Mouse (Mus musculus) G1E (cell line): ENCODE results near the gene Vrk1.

Experiments used
- CTCF ChIP-seq: IDR thresholded peaks from 2 replicates; pipeline ENCODE4 v1.5.1; 2012; ENCODE audit warnings: low read depth, low read length, inconsistent platforms, mixed read lengths
- GATA1 ChIP-seq: IDR thresholded peaks from 2 replicates; pipeline ENCODE4 v1.6.1; 2012; ENCODE audit warnings: borderline replicate concordance, low read length, inconsistent platforms, mixed read lengths
- GATA2 ChIP-seq: IDR thresholded peaks from 2 replicates; pipeline ENCODE4 v1.6.1; 2012; ENCODE audit warnings: low read depth, low read length, inconsistent platforms, borderline replicate concordance
- POLR2AphosphoS5 ChIP-seq: IDR thresholded peaks from 2 replicates; pipeline ENCODE4 v1.6.1; 2012; ENCODE audit warnings: low read depth, low read length, inconsistent platforms; ENCODE audit not compliant: insufficient replicate concordance
- TAL1 ChIP-seq: conservative IDR thresholded peaks from 2 replicates; pipeline ENCODE4 v1.6.1; 2012; ENCODE audit warnings: low read depth, low read length, inconsistent platforms, mixed read lengths

GRCm38 (mm10) chr12:105982598-105982997, 27.4 kb upstream of the Vrk1 start:
- TF ChIP-seq CTCF: no peak
- no peak for TF ChIP-seq GATA2
- no peak for TF ChIP-seq GATA1
- no peak for TF ChIP-seq TAL1
- TF ChIP-seq POLR2AphosphoS5: no peak
